Mouse (Mus musculus) spleen, adult 2 months (tissue): ENCODE results near the gene Nckap5l.

Source experiments
- CTCF ChIP-seq: fragments of 200-500 bp; IDR thresholded peaks from 2 replicates; pipeline ENCODE4 v1.5.1; 2011; ENCODE audit warnings: mild to moderate bottlenecking, inconsistent platforms; ENCODE audit not compliant: insufficient read depth, insufficient read length, insufficient replicate concordance; ENCODE audit errors: extremely low read depth
- POLR2A ChIP-seq: fragments of 200-500 bp; IDR thresholded peaks from 2 replicates; pipeline ENCODE4 v1.6.1; 2011; ENCODE audit warnings: low read depth, low read length, inconsistent platforms

- no peak for TF ChIP-seq CTCF
- no peak for TF ChIP-seq POLR2A
Observed at GRCm38 (mm10) chr15:99417692-99418271, 39.8 kb downstream of the Nckap5l start.
